Mouse (Mus musculus) midbrain, embryonic 16.5 days (tissue): ENCODE measurements at regions not wholly inside any gene's neighbourhood (a gene's known extent, or its start where the extent isn't known, plus 50 kb on each side); places are given as distances from the start of the nearest gene placed in this dataset.

Source experiments
- ATAC-seq: fragments of 200-750 bp; cut with Nextera tagmentation; 2 replicates; pipeline ENCODE4 v1.8.0; 2017; ENCODE audit warnings: moderate TSS enrichment
- H3K27ac ChIP-seq: fragments of 300-500 bp; sonication (generic); 2 replicates; pipeline ENCODE4 v1.5.1; 2014; ENCODE audit warnings: mild to moderate bottlenecking, low read length, mixed read lengths
- H3K27me3 ChIP-seq: fragments of 300-500 bp; sonication (generic); 2 replicates; pipeline ENCODE4 v1.6.1; 2014; ENCODE audit warnings: low read depth, low read length, mixed read lengths; ENCODE audit not compliant: control insufficient read depth, insufficient read depth
- H3K36me3 ChIP-seq: fragments of 300-500 bp; sonication (generic); 2 replicates; pipeline ENCODE4 v1.6.1; 2014; ENCODE audit warnings: mild to moderate bottlenecking, low read length, moderate library complexity, mixed read lengths; ENCODE audit not compliant: control insufficient read depth, insufficient read depth
- H3K4me1 ChIP-seq: fragments of 300-500 bp; sonication (generic); 2 replicates; pipeline ENCODE4 v1.6.1; 2014; ENCODE audit warnings: mild to moderate bottlenecking, low read length, mixed read lengths; ENCODE audit not compliant: control insufficient read depth, insufficient read depth
- H3K4me2 ChIP-seq: fragments of 300-500 bp; sonication (generic); 2 replicates; pipeline ENCODE4 v1.6.1; 2014; ENCODE audit warnings: mild to moderate bottlenecking, low read length, mixed read lengths
- H3K4me3 ChIP-seq: fragments of 300-500 bp; sonication (generic); 2 replicates; pipeline ENCODE4 v1.5.1; 2014; ENCODE audit warnings: low read depth, mild to moderate bottlenecking, low read length, moderate library complexity, mixed read lengths
- H3K9ac ChIP-seq: fragments of 300-500 bp; sonication (generic); 2 replicates; pipeline ENCODE4 v1.6.1; 2014; ENCODE audit warnings: low read depth, low read length, mixed read lengths
- H3K9me3 ChIP-seq: fragments of 300-500 bp; sonication (generic); replicated peaks from 2 replicates; pipeline ENCODE4 v1.6.1; 2014; ENCODE audit warnings: mild to moderate bottlenecking, low read length, mixed read lengths; ENCODE audit not compliant: control insufficient read depth, poor library complexity, severe bottlenecking
- WGBS: fragments of 180-500 bp; shearing (Covaris S2); extraction: QIAGEN DNeasy Blood & Tissue Kit; methylation state at CpG from one replicate; pipeline ENCODE4 v1.1.7; 2014; 5-methylcytosine and 5-hydroxymethylcytosine counted together

- WGBS, result 85% methylated on average over 2 of the region's 2 CpGs
- no peaks in the 10 kb centered on the region for H3K36me3 ChIP-seq
These were observed 105.1 kb downstream of the Setd4 start for GRCm38 (mm10) chr16:93498800-93499199.

GRCm38 (mm10) chr16:93493337-93494002, 110.4 kb downstream of the Setd4 start:
- no peak overlapping the region for H3K4me3 ChIP-seq
- no peak overlapping the region for H3K9ac ChIP-seq
- no peak overlapping the region for H3K27ac ChIP-seq
- no peak for ATAC-seq
- no peaks in the 10 kb centered on the region for H3K36me3 ChIP-seq
- H3K9me3 ChIP-seq, result peaks cover 3% of the 10 kb centered on the region; the same call in 1 of the 2 replicates
- no peak overlapping the region for H3K4me2 ChIP-seq
- no peaks in the 10 kb centered on the region for H3K27me3 ChIP-seq
- 92% methylated on average over 6 of the region's 6 CpGs for WGBS
- H3K4me1 ChIP-seq, result no peaks in the 10 kb centered on the region

More at GRCm38 (mm10) chr16:93498800-93499199, 105.1 kb downstream of the Setd4 start:
- Histone ChIP-seq H3K4me3 (no peak overlapping the region), H3K27ac (no peak overlapping the region), H3K9me3 (peaks cover 5% of the 10 kb centered on the region), H3K9ac (no peak overlapping the region), H3K4me1 (no peaks in the 10 kb centered on the region), H3K27me3 (no peaks in the 10 kb centered on the region), H3K4me2 (no peak overlapping the region)
- no peak for ATAC-seq

GRCm38 (mm10) chr16:93486646-93487550, 117.0 kb downstream of the Setd4 start:
- ATAC-seq, result no peak
- WGBS, result 63% methylated on average over 26 of the region's 26 CpGs
- Histone ChIP-seq H3K36me3 (no peaks in the 10 kb centered on the region), H3K9me3 (no peaks in the 10 kb centered on the region), H3K4me2 (peak overlapping the region; percentile 21), H3K4me1 (no peaks in the 10 kb centered on the region), H3K4me3 (no peak overlapping the region), H3K9ac (no peak overlapping the region), H3K27me3 (no peaks in the 10 kb centered on the region), H3K27ac (no peak overlapping the region)

- H3K9me3 ChIP-seq, result peaks cover 4% of the 10 kb centered on the region; the same call in 1 of the 2 replicates
- no peaks in the 10 kb centered on the region for H3K36me3 ChIP-seq
- no peak overlapping the region for H3K9ac ChIP-seq
- H3K4me2 ChIP-seq, result no peak overlapping the region
- H3K4me1 ChIP-seq, result no peaks in the 10 kb centered on the region
- WGBS, result 84% methylated on average over 6 of the region's 6 CpGs
- no peak overlapping the region for H3K4me3 ChIP-seq
- ATAC-seq, result no peak
- no peak overlapping the region for H3K27ac ChIP-seq
- H3K27me3 ChIP-seq, result no peaks in the 10 kb centered on the region
These were observed 133.9 kb downstream of the Setd4 start for GRCm38 (mm10) chr16:93469957-93470356.

- no peak for ATAC-seq
- no peaks in the 10 kb centered on the region for H3K4me1 ChIP-seq
- H3K9ac ChIP-seq, result no peak overlapping the region
- no peak overlapping the region for H3K4me2 ChIP-seq
- no peak overlapping the region for H3K4me3 ChIP-seq
- 87% methylated on average over 5 of the region's 5 CpGs for WGBS
- H3K27me3 ChIP-seq, result no peaks in the 10 kb centered on the region
- no peaks in the 10 kb centered on the region for H3K36me3 ChIP-seq
- no peaks in the 10 kb centered on the region for H3K9me3 ChIP-seq
- no peak overlapping the region for H3K27ac ChIP-seq
These were observed 138.1 kb downstream of the Setd4 start for GRCm38 (mm10) chr16:93465741-93466140.

- 69% methylated on average over 2 of the region's 2 CpGs for WGBS
- no peak for ATAC-seq
- H3K4me3 ChIP-seq, result no peak overlapping the region
- H3K4me2 ChIP-seq, result no peak overlapping the region
- H3K4me1 ChIP-seq, result no peaks in the 10 kb centered on the region
- H3K27ac ChIP-seq, result no peak overlapping the region
- no peaks in the 10 kb centered on the region for H3K36me3 ChIP-seq
- H3K9ac ChIP-seq, result no peak overlapping the region
- no peaks in the 10 kb centered on the region; the same call in 1 of the 2 replicates for H3K27me3 ChIP-seq
- no peaks in the 10 kb centered on the region for H3K9me3 ChIP-seq
These were observed 139.0 kb downstream of the Setd4 start for GRCm38 (mm10) chr16:93464898-93465297.

- no peak overlapping the region for H3K9ac ChIP-seq
- ATAC-seq, result no peak
- H3K4me2 ChIP-seq, result no peak overlapping the region
- H3K9me3 ChIP-seq, result no peaks in the 10 kb centered on the region
- WGBS, result 85% methylated on average over 13 of the region's 13 CpGs
- no peaks in the 10 kb centered on the region for H3K36me3 ChIP-seq
- H3K4me1 ChIP-seq, result peaks cover 10% of the 10 kb centered on the region
- H3K4me3 ChIP-seq, result no peak overlapping the region
- no peaks in the 10 kb centered on the region; the same call in 1 of the 2 replicates for H3K27me3 ChIP-seq
- no peak overlapping the region for H3K27ac ChIP-seq
These were observed 140.5 kb downstream of the Setd4 start for GRCm38 (mm10) chr16:93463405-93463804.

- Histone ChIP-seq H3K4me3 (no peak overlapping the region), H3K27me3 (no peaks in the 10 kb centered on the region; the same call in 1 of the 2 replicates), H3K9me3 (no peaks in the 10 kb centered on the region), H3K36me3 (no peaks in the 10 kb centered on the region), H3K27ac (no peak overlapping the region), H3K9ac (no peak overlapping the region), H3K4me1 (peaks cover 10% of the 10 kb centered on the region), H3K4me2 (no peak overlapping the region)
- WGBS, result 43% methylated on average over 8 of the region's 8 CpGs
- no peak for ATAC-seq
These were observed 141.6 kb downstream of the Setd4 start for GRCm38 (mm10) chr16:93462286-93462610.
